Mouse (Mus musculus) C2C12 (cell line): ENCODE measurements around the gene Ccdc30.

Experiments used
- CEBPB ChIP-seq: IDR thresholded peaks from one replicate; pipeline ENCODE4 v1.6.1; 2011; ENCODE audit warnings: low read depth, mild to moderate bottlenecking, control low read depth, moderate library complexity
- CTCF ChIP-seq: IDR thresholded peaks from one replicate; pipeline ENCODE4 v1.5.1; 2011; ENCODE audit not compliant: control insufficient read depth, insufficient read depth, insufficient read length
- FOSL1 ChIP-seq: IDR thresholded peaks from one replicate; pipeline ENCODE4 v1.8.0; 2011; ENCODE audit warnings: mild to moderate bottlenecking, low read length; ENCODE audit not compliant: poor library complexity, insufficient read depth, severe bottlenecking
- MYOD1 ChIP-seq: IDR thresholded peaks from one replicate; pipeline ENCODE4 v1.6.1; 2011; ENCODE audit warnings: low read depth; ENCODE audit not compliant: control insufficient read depth, insufficient read length
- USF1 ChIP-seq: IDR thresholded peaks from one replicate; pipeline ENCODE4 v1.6.1; 2011; ENCODE audit warnings: low read depth, mild to moderate bottlenecking, control low read depth, moderate library complexity

DNA sequence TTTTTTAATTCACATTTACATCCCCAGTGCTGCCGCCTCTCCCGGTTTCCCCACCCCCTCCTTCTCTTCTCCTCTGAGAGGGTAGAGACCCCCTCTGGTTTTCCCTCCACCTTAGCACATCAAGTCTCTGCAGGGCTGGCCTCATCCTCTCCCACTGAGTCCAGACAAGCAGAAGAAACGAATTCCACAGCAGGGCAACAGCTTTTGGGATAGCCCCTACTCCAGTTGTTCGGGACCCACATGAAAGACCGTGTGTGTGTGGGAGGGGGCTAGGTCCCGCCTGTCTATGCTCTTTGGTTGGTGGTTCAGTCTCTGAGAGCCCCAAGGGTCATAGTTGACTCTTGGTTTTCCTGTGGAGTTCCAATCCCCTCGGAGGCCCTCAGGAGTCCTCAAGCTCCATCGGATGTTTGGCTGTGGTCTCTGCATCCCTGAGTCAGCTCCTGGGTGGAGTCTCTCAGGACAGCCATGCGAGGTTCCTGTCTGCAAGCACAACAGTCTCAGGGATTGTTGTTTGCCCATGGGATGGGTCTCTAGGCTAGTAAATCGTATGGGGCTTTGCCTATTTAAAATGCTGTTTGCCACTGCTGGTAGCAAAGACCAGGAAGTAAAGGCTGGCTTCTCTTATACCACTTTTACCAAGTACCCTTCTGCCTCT is 94.3 kb downstream of the Ccdc30 start:
- no peak for TF ChIP-seq CTCF
- no peak for TF ChIP-seq CEBPB
- TF ChIP-seq USF1, result no peak
- TF ChIP-seq MYOD1, result no peak
- TF ChIP-seq FOSL1, result no peak
